Mouse (Mus musculus): ENCODE data around the gene Parp4. TPM values are rescaled to one million over a fixed set of nuclear protein-coding genes. Genes with fewer than 3 reads are reported as not detected.

Gene Parp4
- total RNA-seq (2021), result 31.9 and 39.1 TPM in 2 replicates
- long read RNA-seq, partial matches to known transcripts, result 7 of 7 reads
- long read RNA-seq, other reads (novel, unspliced or antisense), result 0 of 7 reads

GRCm38 (mm10) chr14:56575416-56575815 lies at the start of gene Parp4, which contains the start of gene Cenpj:
Gene Parp4, plus strand, starts transcription at chr14:56575619.
Gene Cenpj, minus strand, starts transcription at chr14:56575425.
- DNase-seq, result peak; percentile 91

DNA sequence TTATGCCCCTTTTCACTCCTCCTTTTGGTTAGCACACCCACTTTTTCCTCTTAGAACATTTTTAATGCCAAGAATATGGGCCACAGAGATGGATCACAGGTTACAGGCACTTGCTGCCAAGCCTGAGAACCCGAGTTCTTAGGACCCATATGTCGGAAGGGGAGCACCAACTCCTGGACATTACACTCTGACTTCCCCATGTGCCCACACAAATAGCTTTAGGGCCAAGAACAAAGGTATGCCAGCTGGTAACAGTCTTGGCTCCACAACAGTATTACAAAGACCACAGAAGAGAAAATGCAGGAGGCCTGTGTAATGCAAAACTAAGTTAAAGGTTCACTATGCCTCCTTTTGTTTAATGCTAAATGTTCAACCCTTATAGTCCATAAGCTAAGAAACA lies 44.6 kb upstream of the Parp4 start:
- DNase-seq, result no peak

DNA sequence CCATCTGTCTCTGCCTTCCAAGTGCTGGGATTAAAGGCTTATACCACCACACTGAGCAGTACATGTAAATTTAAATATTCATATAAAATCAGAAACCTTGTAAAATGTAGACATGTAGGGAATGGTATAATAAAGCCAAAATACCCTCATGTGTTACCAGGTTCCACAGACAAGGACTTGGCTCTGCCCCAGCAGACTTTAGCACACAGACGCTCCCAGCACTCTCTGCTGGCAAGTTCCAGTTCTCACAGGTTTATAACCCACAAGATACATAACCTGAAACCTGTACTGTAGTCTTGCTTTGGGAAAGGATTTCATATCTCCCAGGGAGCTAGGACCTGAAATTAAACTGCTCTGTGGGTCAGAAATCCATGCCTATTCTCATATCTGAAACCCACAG lies 30.5 kb upstream of the Parp4 start:
- no peak for DNase-seq

DNA sequence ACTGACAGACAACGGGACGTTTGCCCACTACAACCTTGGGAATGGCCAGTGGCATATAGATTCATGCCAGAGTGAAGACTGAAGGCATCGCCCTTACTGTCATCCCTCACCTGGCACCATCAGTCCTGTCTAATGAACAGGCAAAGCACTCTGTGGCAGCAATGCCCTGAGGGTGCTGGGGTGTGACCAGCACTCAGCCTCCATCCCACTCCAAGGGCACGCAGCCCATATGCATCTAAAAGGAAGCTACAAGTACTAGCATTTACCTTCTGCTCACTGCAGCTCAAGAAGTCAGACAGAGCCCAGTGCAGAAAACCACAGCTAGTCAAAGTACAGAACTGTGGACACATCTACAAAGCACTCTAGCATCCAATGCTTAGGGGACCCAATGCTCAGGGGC lies 29.9 kb upstream of the Parp4 start:
- DNase-seq, result no peak

DNA sequence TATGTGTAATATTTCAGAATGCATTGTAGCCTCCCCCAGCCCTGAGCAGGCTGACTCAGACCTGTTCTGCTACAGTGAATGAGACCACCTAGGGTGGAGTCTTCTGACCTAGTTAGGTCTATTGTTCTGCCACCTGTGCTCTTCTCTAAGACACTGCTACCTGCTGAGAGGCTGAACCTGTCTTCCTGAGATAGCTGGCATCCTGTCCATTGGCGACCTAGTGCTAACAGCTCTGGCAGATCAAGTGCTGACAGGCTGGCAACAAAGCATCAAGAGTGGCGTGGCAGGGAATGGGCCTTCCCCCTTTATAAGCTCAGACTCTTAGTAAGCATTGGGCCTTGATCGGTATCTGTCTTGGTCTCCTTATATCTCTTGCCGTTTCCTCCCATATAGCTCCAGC lies 24.5 kb upstream of the Parp4 start:
- DNase-seq, result no peak

DNA sequence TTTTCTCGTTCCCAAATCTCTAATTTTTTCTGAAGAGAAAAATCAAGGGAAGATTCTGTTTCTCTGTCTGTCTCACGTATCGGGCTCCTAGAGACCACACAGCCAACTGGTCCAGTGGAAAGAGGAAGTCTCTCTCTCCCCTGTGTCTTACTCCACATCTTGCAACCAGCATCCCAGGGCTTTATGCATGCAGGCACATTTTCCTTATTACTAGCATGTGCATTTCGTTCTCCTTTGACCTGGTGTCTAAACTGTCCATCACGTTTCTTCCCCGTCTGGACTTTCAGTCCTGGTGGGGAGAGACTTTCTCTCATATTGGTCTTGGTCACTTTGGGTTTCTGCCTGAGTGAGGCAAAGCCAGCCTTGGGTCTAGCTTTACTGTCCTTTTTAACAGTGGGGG lies 22.5 kb upstream of the Parp4 start:
- no peak for DNase-seq

- DNase-seq, result no peak
Measured at GRCm38 (mm10) chr14:56553331-56553730, 22.1 kb upstream of the Parp4 start.

DNA sequence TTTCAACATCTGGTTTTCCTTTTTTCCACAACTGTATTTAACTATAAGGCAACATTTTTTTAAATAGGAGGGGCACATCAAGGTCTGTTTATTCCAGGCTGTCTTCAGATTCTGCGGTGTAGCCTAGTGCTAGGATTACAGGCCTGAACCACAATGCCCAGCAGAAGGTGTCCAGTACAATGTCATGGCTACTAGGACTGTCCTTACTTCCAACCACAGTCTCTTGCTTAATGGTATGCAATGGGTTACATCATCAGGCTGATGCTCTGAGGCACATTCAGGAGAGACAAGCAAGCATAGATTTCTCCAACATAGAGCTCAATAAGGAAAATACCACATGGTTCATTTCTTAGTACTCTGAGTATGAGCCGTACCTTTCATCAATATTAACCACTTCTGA lies 20.7 kb upstream of the Parp4 start:
- DNase-seq, result no peak

- no peak for DNase-seq
Measured at GRCm38 (mm10) chr14:56559134-56559533, 16.3 kb upstream of the Parp4 start.

GRCm38 (mm10) chr14:56567476-56567875 lies 7.9 kb upstream of the Parp4 start:
- no peak for DNase-seq

GRCm38 (mm10) chr14:56569041-56569440 lies 6.4 kb upstream of the Parp4 start:
- DNase-seq, result no peak

- peak; percentile 95 for DNase-seq
Measured at GRCm38 (mm10) chr14:56571310-56572093, 3.9 kb upstream of the Parp4 start.

DNA sequence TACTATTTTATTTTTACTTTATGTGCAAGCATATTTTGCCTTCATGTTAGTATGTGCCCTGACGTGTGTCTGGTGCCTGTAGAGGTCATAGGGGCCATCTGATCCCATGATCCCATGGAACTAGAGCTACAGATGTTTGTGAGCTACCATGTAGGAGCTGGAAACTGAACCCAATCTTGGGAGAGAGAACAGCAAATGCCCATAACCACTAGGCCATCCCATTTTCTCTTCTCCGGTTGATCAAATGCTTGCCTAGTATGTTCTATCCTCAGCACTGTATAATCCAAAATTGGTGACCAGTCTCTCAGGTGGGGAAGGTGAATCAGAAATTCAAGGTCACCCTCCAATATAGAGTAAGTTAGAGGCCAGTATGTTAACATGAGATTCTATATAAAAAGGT lies 2.9 kb upstream of the Parp4 start:
- DNase-seq, result no peak

DNA sequence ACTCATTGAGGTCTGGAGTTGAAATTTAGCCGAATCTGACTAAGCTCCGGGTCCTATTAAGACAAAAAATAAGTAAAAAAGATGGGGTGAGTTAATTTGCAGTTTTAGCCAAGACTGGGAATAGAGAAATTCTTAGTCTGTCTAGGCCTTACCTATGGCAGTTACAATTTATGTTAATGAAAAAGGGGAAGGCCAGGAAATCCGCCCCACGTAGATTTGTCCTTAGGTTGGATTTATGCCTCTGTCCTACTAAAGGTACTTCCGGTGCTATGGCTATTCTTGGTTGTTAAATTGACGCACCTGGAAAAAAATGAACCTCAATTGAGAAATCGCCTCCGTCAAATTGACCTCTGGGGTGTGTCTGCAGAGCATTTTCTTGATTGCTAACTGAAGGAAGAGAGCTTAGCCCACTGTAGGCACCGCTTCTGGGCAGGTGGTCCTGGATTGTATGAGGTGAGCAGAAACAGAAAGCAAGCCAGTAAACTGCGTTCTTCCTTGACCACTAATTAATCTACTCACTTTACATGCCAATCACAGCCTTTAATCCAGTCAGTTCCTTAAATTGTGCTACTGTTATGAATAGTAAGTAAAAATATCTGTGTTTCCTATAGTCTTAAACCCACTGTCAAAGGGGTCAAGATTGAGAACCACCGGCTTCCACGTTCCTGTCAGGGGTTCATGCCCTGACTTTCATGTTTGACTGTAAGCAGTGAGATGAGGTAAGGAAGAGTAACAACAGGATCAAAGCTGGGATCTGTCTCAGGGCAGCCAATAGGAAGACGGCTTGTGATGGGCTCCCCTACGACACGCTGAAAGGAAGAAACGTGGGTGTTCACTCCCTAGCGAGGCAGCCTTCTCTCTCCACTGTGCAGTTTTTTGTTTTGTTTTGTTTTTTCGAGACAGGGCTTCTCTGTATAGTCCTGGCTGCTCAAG lies 816 bp downstream of the Parp4 start:
- no peak for DNase-seq

GRCm38 (mm10) chr14:56579011-56579410 lies 3.6 kb downstream of the Parp4 start:
- no peak for DNase-seq

DNA sequence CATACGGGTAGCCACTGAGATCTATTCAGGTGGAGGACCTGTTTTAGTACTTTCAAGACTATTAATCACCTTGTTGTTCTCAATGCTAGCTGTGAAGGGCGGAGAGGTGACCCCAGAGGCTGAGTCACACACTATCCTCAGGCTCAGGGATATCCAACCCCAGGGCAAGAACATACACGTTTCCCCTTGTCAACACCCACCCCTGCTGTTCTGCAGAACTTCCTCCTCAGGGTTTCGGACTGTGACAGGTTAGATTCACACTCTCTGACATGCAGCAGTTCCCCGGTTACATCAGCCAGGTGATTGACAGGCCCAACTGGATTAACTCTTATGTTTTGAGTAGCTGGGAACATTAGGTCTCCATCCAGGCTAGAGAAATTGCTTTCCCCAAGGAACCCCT lies 5.7 kb downstream of the Parp4 start:
- DNase-seq, result no peak

- DNase-seq, result no peak
Measured at GRCm38 (mm10) chr14:56582294-56582693, 6.9 kb downstream of the Parp4 start.

DNA sequence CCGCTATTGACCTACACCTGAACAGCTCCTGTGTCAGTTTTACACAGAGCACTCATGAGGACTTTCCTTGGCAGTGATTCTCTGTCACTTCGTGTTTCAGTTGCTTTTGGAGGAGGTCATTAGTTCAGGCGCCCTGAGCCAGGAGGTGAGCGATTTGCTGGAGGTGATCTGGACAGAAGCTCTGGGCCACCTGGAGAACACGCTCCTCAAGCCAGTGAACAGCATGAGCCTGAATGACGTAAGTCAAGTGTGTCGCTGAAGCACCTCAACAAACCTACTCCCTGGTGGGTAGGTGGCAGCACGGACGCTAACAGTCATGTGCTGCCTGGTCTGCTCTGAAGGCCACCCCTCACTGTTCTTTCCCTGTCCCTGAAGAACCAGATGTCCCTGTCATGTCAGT lies 16.8 kb downstream of the Parp4 start:
- no peak for DNase-seq

GRCm38 (mm10) chr14:56594811-56595210 lies 19.4 kb downstream of the Parp4 start:
- no peak for DNase-seq

DNA sequence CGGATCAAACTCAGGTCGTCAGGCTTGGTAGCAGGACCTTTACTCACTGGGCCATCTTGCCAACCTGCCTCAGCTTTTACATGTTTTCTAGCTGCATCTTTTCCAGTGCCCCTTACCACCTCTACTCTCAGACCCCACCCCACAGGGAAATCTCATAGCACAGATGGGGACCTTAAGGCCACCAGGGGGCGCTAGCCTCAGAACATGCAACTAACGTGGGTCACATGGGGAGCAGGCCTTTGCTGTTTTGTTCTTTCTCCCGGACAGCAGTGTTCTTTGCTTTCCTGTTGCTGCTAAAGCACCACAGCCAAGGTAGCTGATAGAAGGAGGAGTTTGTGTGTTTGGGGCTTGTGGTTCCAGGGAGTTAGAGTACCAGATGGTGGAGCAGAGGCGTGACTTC lies 23.3 kb downstream of the Parp4 start:
- DNase-seq, result peak; percentile 68

- DNase-seq, result no peak
Measured at GRCm38 (mm10) chr14:56602069-56602468, 26.6 kb downstream of the Parp4 start.

DNA sequence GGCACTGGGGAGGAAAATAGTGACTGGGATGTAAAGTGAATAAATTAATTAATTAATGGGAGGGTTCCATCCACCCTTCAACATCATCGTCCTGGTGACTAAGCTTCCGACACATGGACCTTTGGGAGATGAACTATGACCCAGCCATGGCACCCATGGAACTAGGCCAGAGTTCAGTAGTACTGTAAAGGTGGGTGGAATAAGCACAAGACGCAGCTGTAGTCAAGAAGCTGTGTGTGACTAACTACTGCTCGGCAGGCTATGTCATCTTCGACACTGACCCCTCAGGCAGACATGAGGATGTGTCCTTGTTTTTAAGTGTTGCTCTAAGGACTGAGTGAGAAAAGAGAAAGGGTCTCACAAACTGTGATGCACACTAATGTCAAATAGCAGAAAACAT lies 29.0 kb downstream of the Parp4 start:
- DNase-seq, result no peak

GRCm38 (mm10) chr14:56605136-56605535 lies 29.7 kb downstream of the Parp4 start:
- DNase-seq, result no peak
